Mouse (Mus musculus): ENCODE measurements around the gene Engase. TPM values are rescaled to one million over a fixed set of nuclear protein-coding genes. Genes with fewer than 3 reads are reported as not detected.
A peak's percentile ranks its signal among the peaks of the same experiment; 100 is the strongest.

The Engase gene
- total RNA-seq, 2 experiments from 2014 or later: 11.0 to 12.4 TPM

DNA sequence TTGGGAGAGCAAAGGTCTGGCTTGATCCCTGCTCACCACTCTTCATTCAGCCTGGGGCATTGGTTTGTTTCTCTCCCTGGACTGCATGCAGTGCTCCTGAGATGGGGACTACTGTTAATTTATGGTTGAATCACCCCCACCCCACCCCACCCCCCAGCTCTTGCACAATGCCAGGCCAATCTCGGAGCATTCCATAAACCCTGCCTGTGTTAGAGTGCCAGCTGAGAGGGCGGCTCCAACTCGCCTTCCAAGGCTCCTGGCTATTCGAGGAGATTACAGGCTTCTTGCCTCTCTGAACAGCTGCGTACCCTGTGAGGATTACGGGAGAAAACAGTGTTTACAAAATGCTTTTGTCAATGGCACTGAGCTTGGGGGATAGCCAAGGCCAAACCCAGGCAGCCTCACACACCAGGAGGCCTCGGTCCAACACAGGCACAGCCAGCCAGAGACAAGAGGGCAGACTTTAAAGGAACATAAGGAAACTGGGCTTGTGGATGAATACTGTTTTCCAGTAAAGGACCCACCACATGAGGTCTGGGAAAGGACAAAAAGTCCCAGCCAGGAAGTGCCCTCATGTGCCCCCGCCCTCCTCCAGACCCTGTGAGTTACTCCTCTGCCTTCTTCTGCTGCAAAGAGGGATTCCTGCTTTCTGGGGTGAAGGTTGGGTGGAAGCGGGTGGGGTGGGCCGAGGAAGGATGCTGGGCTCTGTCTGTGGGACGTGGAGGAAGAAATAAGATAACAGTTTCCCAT is 37.8 kb upstream of the Engase start:
- H3K27ac ChIP-seq: no peak overlapping the region
- no peak for TF ChIP-seq CTCF (IDR thresholded peaks at IDR 0.05)
- no peak for DNase-seq (ENCODE audit: extremely low spot score in 1 of 2, low spot score in 2 of 2)
- H3K4me3 ChIP-seq: no peak overlapping the region
- intact Hi-C loops (cut with DNase I): no loop called here

DNA sequence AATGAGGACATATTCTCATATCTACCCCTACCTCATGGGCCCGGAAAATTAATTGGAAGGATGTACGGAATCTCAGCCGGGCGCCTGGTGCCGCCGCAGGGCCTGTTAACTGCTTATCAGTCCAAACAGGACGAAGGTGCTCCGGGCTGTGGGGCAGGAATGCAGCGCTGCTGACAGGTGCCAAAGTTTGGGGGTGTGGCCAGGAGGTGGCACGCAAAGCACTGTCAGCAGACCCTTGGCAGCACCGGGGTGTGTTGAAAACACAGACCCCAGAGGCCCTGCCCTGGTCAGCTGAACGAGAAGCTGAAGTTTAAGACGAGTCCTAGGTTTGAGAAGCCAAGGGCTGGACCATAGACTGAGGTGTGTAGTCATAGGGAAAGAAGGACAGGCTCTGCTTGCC is 33.9 kb upstream of the Engase start:
- intact Hi-C loops (cut with DNase I): loop anchor here (1.0 kb wide), 1 partner anchor 19 kb away; no protein-coding TSS in a partner anchor
- no peak for TF ChIP-seq CTCF (IDR thresholded peaks at IDR 0.05)
- Histone ChIP-seq H3K4me3 (no peak overlapping the region), H3K27ac (no peak overlapping the region)
- no peak for DNase-seq (ENCODE audit: extremely low spot score in 1 of 2, low spot score in 2 of 2)

DNA sequence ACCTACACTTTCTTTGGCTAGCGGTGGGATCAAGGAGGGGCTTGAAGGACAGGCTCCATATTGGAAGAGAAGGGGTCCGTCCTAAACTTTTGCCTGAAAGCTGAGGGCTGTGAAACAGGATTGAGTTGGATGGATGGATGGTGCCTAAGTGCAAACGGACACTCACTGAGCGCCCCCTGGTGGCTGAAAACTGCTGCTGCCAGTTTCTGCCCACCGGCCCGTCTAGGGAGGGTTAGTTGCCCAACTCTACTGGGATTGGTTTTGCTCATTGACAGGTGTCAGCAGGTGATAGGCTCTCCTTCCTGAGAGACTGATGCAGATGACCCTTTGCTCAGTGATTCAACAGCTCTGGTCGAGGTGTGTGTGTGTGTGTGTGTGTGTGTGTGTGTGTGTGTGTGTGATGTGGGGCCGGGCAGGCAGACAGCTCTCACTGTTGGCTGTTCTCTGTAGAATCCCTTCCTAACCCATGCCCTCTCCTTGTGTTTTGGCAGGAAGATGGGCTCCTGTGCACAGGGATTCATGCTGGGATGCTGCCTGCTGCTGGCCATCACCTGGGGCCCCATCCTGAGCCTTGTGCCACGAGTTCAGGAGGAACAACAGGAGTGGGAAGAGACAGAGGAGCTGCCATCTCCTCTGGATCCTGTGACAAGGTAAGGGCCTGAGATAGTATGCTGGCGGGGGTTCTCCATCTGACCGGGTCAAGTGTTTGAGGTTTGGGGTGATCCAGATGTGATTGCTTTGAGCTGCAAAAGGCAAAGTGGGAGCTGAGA is 33.2 kb upstream of the Engase start:
- DNase-seq (ENCODE audit: extremely low spot score in 1 of 2, low spot score in 2 of 2): peak; percentile 48 to 71
- no peak overlapping the region for H3K27ac ChIP-seq
- H3K4me3 ChIP-seq: no peak overlapping the region
- TF ChIP-seq CTCF (IDR thresholded peaks at IDR 0.05): peak; percentile 83
- intact Hi-C loops (cut with DNase I): loop anchor here (1.0 kb wide), 1 partner anchor 20 kb away; no protein-coding TSS in a partner anchor

DNA sequence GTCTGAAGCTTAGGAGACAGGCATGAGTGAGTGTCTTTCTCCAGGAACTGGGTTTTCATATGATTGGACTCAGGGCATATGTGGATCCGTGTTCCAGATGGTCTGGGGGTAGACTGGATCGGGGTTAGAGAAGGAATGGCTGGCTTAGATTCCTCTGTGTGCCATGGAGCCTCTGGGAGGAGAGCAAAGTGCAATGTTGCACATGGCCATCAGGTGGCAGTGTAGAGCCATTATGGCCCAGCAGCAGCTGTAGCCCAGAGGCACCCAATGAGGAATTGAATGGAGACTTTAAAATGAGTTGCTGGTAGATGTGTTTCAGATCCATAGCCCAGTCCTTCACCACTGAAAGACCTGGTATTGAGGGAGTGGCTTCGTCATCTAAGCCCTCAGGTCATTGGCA is 30.8 kb upstream of the Engase start:
- TF ChIP-seq CTCF (IDR thresholded peaks at IDR 0.05): peak; percentile 98
- DNase-seq (ENCODE audit: extremely low spot score in 1 of 2, low spot score in 2 of 2): peak; percentile 58 to 74
- intact Hi-C loops (cut with DNase I): loop anchor here (1.0 to 2.0 kb wide), 2 partner anchors 45 to 293 kb away; no protein-coding TSS in a partner anchor
- Histone ChIP-seq H3K4me3 (no peak overlapping the region), H3K27ac (no peak overlapping the region)

DNA sequence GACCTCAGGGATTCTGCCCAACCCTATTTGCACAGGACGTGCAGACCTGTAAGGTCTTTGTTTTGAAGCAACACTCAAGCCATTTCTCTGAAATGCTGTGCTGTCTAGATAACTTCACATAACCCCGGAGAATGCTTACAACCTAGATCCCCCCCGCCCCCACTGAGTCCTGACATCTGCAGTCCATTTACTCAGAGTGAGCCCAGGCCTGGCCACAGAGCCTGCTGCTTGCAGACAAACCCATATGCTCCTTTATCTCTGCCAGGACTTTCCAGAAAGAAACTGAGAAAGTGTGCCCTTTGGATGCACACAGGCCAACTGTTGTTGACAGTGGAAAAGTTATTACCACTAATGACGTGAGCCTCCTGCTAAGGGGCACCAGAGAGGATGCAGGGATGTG is 29.3 kb upstream of the Engase start:
- Histone ChIP-seq H3K27ac (no peak overlapping the region), H3K4me3 (no peak overlapping the region)
- TF ChIP-seq CTCF (IDR thresholded peaks at IDR 0.05): no peak
- intact Hi-C loops (cut with DNase I): loop anchor here (2.0 kb wide), 1 partner anchor 43 kb away; no protein-coding TSS in a partner anchor
- DNase-seq (ENCODE audit: extremely low spot score in 1 of 2, low spot score in 2 of 2): no peak

DNA sequence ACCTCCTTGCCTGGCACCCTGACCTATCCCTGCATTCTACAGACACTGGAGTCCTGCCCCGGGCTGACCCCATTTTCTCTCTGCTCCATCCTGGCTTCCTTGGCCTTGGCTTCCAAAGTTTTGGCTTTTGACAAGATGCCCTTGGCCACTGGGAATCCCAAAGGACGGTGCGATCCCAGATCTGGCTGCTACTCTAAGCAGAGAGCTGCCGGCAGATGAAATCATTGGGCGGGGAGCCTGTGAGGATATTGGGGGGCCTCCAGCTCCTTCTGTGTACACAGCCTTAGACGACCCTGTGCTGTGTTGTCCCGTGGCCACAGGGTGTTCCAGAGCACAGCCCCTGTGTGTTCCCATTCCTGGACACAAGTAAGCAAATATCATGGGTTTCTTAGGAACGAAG is 28.2 kb upstream of the Engase start:
- DNase-seq (ENCODE audit: extremely low spot score in 1 of 2, low spot score in 2 of 2): no peak
- H3K4me3 ChIP-seq: no peak overlapping the region
- TF ChIP-seq CTCF (IDR thresholded peaks at IDR 0.05): no peak
- H3K27ac ChIP-seq: no peak overlapping the region
- intact Hi-C loops (cut with DNase I): no loop called here

DNA sequence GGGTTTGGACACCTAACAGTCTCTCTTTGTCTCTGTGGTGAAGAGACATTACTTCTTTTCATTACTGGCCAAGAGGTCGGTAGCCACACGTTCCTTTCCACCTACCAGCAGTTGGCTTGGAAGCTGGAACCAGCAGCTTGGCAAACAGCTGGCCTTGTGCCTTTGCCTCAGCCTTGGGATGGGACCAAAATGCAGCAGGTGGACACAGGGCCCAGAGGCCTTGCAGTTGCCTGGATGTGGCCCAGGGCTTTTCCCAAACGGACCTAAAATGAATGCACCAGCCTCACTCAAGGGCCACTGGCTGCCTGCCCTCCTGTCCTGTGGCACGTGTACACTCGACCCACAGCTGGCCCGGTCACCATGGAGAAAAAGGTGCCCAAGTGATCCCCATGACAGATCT is 25.4 kb upstream of the Engase start:
- no peak for DNase-seq (ENCODE audit: extremely low spot score in 1 of 2, low spot score in 2 of 2)
- intact Hi-C loops (cut with DNase I): no loop called here
- no peak overlapping the region for H3K27ac ChIP-seq
- no peak overlapping the region for H3K4me3 ChIP-seq
- no peak for TF ChIP-seq CTCF (IDR thresholded peaks at IDR 0.05)

DNA sequence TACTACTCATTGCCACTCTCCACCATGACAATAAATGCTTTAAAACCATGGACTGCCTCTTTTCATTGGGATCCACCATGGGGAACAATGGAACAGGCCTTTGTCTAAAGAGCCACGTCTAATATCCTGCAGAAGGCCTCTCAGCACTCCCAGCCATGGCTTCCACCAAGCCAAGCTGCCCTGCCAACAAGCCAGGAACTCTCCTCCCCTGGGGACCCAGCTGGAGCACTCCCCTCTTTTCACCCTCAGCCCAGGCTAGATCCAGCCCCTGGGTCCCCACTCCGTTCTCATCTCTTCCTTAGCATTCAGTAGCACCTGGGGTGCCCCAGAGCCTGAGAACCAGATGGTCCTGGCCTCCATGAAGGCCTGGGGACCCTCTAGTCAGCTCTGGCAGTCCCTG is 23.7 kb upstream of the Engase start:
- no peak for TF ChIP-seq CTCF (IDR thresholded peaks at IDR 0.05)
- Histone ChIP-seq H3K27ac (no peak overlapping the region), H3K4me3 (no peak overlapping the region)
- DNase-seq (ENCODE audit: extremely low spot score in 1 of 2, low spot score in 2 of 2): no peak
- intact Hi-C loops (cut with DNase I): no loop called here

DNA sequence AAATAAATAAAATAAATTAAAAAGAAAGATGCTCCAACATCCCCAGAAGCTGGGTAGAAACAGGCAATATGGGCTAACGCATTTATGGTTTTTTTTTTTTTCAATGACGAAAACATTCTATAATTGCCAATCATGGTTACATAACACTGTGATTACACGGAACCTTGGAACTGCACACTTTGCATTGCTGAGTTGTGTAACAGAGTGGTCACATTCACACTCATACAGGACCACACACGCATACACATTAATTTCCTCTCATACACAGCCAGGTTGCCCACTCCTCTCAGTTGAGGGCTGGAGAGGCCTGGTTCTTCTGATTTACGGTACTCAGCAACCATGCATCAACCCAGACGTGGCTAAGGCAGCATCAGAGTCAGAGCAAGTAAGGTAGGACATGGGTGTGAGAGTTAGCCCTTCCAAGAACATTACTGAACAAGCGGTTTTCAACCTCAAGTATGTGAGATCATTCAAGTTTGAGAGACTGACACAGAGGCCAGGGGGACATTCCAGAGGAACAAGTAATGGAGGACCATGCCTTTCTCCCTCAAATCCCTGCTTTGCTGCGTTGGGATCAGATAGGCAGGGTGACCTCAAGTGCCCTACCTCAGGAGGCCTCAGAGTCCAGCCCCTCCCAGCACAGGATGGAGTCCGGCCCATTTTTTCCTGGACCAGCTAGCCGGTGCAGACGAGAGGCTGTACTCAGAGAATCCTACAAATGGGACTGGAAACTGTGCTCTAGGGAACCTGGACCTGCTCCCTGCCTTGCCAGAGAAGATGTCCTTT is 22.6 kb upstream of the Engase start:
- no peak for DNase-seq (ENCODE audit: extremely low spot score in 1 of 2, low spot score in 2 of 2)
- Histone ChIP-seq H3K4me3 (no peak overlapping the region), H3K27ac (no peak overlapping the region)
- intact Hi-C loops (cut with DNase I): no loop called here
- no peak; the same call in 1 of the 2 replicates for TF ChIP-seq CTCF (IDR thresholded peaks at IDR 0.05)

DNA sequence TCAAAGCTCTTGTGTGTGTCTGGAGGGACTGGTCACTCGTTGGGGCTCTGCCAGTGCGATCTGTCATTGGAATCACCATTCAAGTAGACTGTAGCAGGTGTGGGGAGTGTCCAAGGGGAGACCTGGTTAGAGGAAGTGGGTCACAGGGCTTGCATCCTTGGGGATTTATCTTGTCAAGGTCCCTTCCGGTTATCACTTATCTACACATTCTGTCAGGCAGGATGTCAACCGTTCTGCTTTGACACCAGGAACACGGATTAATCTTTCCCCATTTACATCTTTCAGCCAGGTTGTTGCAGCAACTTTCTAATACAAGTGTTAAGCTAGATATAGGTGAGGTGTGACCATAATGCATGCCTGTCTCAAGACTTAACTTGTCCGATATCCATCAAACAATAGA is 20.8 kb upstream of the Engase start:
- intact Hi-C loops (cut with DNase I): no loop called here
- no peak for DNase-seq (ENCODE audit: extremely low spot score in 1 of 2, low spot score in 2 of 2)
- H3K4me3 ChIP-seq: no peak overlapping the region
- TF ChIP-seq CTCF (IDR thresholded peaks at IDR 0.05): no peak
- no peak overlapping the region for H3K27ac ChIP-seq

DNA sequence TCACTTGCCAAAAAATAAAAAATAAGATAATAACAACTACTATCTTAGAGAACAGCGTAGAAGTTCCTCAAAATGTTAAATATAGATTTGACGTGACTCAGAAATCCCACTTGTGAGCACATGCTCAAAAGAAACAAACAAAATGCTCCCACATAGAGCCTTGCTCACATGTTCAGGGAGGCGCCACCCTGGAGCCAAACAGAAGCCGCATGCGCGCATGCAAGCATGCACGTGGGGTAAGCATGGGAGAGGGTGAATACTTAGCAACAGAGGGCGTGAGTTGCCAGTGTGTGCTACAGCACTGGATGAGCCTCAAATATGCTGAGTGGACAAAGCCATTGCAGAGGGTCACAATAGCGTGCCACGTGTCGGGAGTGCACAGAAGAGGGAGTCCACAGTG is 19.7 kb upstream of the Engase start:
- no peak for TF ChIP-seq CTCF (IDR thresholded peaks at IDR 0.05)
- peak; percentile 46 to 59 for DNase-seq (ENCODE audit: extremely low spot score in 1 of 2, low spot score in 2 of 2)
- no peak overlapping the region for H3K4me3 ChIP-seq
- intact Hi-C loops (cut with DNase I): no loop called here
- peak overlapping the region; percentile 32; the same call in 1 of the 2 replicates for H3K27ac ChIP-seq

DNA sequence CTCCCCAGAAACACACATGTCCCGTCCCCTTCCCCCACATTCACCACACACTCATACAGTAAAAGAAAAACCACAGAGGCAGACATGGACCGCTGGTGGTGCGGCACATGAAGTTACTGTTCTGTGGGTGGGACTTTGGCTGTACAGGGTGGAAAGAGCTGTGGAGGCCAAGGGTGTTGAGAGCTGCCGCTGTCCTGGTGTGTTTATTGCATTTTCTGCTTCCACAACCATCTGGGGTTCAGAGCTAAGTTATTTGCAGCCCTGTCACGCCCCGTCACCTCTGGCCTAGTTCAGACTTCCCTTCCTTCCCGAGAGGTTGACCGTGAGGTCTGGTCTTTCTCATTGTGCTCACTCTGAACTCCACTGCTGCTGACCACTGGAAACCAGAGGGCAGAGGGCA is 17.6 kb upstream of the Engase start:
- intact Hi-C loops (cut with DNase I): no loop called here
- H3K27ac ChIP-seq: no peak overlapping the region
- no peak overlapping the region for H3K4me3 ChIP-seq
- no peak for TF ChIP-seq CTCF (IDR thresholded peaks at IDR 0.05)
- no peak for DNase-seq (ENCODE audit: extremely low spot score in 1 of 2, low spot score in 2 of 2)
